Mouse (Mus musculus): Measurements from ENCODE around the gene Eps15.

DNA sequence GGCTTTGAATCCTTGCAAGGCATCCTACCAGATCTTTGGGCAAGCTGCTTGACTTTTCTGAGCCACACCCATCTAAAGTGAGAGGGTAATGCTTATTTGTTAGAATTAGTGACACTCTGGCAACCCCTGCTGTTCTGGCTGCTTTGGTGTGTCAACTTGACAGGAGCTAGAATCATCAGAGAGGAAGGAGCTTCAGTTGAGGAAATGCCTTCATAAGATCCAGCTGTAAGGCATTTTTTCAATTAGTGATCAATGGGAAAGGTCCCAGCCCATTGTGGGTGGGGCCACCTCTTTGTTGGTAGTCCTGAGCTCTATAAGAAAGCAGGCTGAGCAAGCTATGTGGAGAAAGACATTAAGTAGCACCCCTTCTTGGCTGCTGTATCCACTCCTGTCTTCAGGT lies 38.8 kb upstream of the Eps15 start:
- TF ChIP-seq ZC3H11A (IDR thresholded peaks at IDR 0.05; ENCODE audit: borderline replicate concordance, low read depth, low read length) (no peak), MAFK (IDR thresholded peaks at IDR 0.05; ENCODE audit: insufficient read depth, low read depth, low read length) (no peak), ZNF384 (IDR thresholded peaks at IDR 0.05; ENCODE audit: low read depth, low read length) (no peak), CHD2 (IDR thresholded peaks at IDR 0.05; ENCODE audit: low read depth, low read length) (no peak), HCFC1 (IDR thresholded peaks at IDR 0.05; ENCODE audit: borderline replicate concordance, insufficient read depth, low read length) (no peak)

Data from ES-E14 (cell line).